Mouse (Mus musculus) ES-Bruce4 (cell line): ENCODE results near the gene Rara. TPM values are rescaled to one million over a fixed set of nuclear protein-coding genes. Genes with fewer than 3 reads are reported as not detected.

ENCODE experiments used
- H3K27ac ChIP-seq: 2 replicates; pipeline ENCODE4 v1.5.1; 2012; ENCODE audit warnings: low read length, inconsistent platforms; ENCODE audit not compliant: insufficient read depth
- H3K27me3 ChIP-seq: 2 replicates; pipeline ENCODE4 v1.6.1; 2012; ENCODE audit warnings: mild to moderate bottlenecking, low read length, inconsistent platforms; ENCODE audit not compliant: control insufficient read depth, poor library complexity, insufficient read depth, severe bottlenecking
- H3K36me3 ChIP-seq: 2 replicates; pipeline ENCODE4 v1.6.1; 2012; ENCODE audit warnings: inconsistent platforms, mild to moderate bottlenecking, low read length, moderate library complexity; ENCODE audit not compliant: control insufficient read depth, poor library complexity, insufficient read depth, severe bottlenecking
- H3K4me1 ChIP-seq: one replicate; pipeline ENCODE4 v1.8.1; 2011; ENCODE audit warnings: low read length; ENCODE audit not compliant: control insufficient read depth, insufficient read depth
- H3K4me3 ChIP-seq: 2 replicates; pipeline ENCODE4 v1.5.1; 2011; ENCODE audit warnings: low read depth, mild to moderate bottlenecking, low read length
- H3K9ac ChIP-seq: 2 replicates; pipeline ENCODE4 v1.6.1; 2012; ENCODE audit warnings: low read depth, mild to moderate bottlenecking, inconsistent platforms; ENCODE audit not compliant: poor library complexity, severe bottlenecking
- H3K9me3 ChIP-seq: replicated peaks from 2 replicates; pipeline ENCODE4 v1.6.1; 2012; ENCODE audit warnings: mild to moderate bottlenecking, low read length, inconsistent platforms; ENCODE audit not compliant: control insufficient read depth, poor library complexity, insufficient read depth, severe bottlenecking
- CTCF ChIP-seq: IDR thresholded peaks from one replicate; pipeline ENCODE4 v1.8.1; 2011; ENCODE audit warnings: low read depth, low read length
- EP300 ChIP-seq: IDR thresholded peaks from 2 replicates; pipeline ENCODE4 v1.6.1; 2011; ENCODE audit warnings: low read depth, low read length; ENCODE audit not compliant: insufficient read depth
- POLR2A ChIP-seq: IDR thresholded peaks from one replicate; pipeline ENCODE4 v1.8.1; 2011; ENCODE audit warnings: low read length; ENCODE audit not compliant: insufficient read depth
- polyA plus RNA-seq: library from polyadenylated mRNA; stranded (reverse); fragments of >200 nt; gene quantifications from 2 replicates; pipeline ENCODE4 v1.2.4, GENCODE M21; 2011; ENCODE audit warnings: low read depth; ENCODE audit not compliant: missing spikeins, insufficient read depth, insufficient read length

Gene Rara
- polyA plus RNA-seq, 1 experiment: 23.7 TPM

DNA sequence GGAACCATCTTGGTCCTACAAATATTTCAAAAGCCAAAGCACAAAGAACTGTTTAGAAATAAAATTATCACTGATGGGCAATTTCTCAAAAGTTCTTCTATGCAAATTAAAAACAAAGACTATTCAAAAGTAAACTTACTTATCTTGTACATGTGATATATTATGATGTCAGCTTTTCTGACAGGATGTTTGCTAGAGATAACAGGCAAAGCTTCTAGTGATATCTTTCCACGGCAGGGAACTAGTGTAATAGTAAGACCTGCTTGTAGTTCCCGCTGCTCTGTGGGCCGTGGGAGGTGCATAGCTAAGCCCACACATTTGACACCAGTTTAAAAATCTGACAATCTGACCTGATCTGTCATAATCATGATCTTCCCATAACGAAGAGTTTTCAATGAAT, 82.5 kb downstream of the Rara start:
- H3K36me3 ChIP-seq: peaks cover 98% of the 10 kb centered on the region

DNA sequence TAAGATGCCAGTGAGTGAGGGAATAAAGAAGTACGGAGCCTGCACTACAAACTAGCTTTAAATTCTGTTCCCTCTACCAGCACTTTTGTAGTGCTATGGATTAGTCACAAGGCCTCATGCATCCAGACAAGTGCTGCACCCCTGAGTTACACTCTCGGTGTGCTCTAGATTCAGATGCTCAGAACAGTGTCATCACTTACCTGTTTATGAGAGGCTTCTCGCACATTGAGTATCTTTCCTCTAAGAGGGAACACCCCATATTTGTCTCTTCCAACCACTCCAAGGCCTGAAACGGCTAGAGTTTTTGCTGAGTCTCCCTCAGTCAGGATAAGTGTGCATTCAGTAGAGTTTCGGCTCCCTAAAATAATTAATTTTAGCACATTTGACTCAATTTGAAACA, 83.1 kb downstream of the Rara start:
- TF ChIP-seq CTCF (no peak), POLR2A (no peak), EP300 (no peak)
- H3K36me3 ChIP-seq: peaks cover 98% of the 10 kb centered on the region

More for the DNA sequence above, 82.5 kb downstream of the Rara start:
- Histone ChIP-seq H3K9me3 (no peaks in the 10 kb centered on the region), H3K9ac (no peak overlapping the region), H3K4me1 (no peaks in the 10 kb centered on the region), H3K4me3 (no peak overlapping the region), H3K27ac (no peak overlapping the region), H3K27me3 (no peaks in the 10 kb centered on the region)
- TF ChIP-seq CTCF: no peak
- no peak for TF ChIP-seq EP300
- TF ChIP-seq POLR2A: no peak

DNA sequence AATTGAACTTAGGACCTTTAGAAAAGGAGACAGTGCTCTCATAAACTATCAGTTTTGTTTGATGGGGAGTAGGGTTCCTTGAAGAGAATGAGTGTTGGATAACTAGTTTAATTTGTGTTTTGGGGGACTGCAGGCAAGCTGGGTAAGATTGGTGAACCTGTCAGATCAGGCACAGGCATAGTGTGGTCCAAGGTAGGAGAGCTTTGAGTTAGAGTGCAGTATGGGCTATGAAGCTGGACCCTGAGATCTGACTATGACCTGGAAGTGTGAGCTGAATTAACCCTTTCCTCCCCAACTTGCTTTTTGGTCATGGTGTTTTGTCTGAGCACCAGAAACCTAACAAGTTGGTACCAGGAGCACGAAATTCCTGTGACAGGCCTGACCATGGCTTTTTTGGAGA, 86.2 kb downstream of the Rara start:
- no peak for TF ChIP-seq CTCF
- no peak for TF ChIP-seq POLR2A
- TF ChIP-seq EP300: no peak
- H3K36me3 ChIP-seq: peaks cover 99% of the 10 kb centered on the region
- H3K9ac ChIP-seq: no peak overlapping the region
- H3K27me3 ChIP-seq: no peaks in the 10 kb centered on the region
- no peak overlapping the region for H3K27ac ChIP-seq
- H3K4me3 ChIP-seq: no peak overlapping the region
- no peaks in the 10 kb centered on the region for H3K4me1 ChIP-seq
- H3K9me3 ChIP-seq: no peaks in the 10 kb centered on the region

More for the DNA sequence above, 83.1 kb downstream of the Rara start:
- Histone ChIP-seq H3K4me1 (no peaks in the 10 kb centered on the region), H3K9me3 (no peaks in the 10 kb centered on the region), H3K27me3 (no peaks in the 10 kb centered on the region), H3K9ac (no peak overlapping the region), H3K4me3 (no peak overlapping the region), H3K27ac (no peak overlapping the region)

DNA sequence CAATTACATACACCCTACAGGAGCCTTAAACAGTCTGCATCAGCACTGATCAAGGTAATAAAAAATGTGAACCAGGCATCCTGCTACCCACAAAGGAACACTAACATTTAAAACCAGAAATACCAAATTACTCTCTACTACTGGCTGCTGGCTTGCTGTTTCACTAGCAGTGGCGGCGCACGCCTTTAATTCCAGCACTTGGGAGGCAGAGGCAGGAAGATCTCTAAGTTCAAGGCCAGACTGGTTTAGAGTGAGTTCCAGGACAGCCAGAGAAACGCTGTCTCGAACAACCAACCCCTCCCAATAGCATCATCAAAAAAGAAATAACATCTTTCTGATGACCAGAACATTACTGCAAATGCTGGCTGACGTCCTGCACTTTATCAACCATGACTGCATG, 92.2 kb downstream of the Rara start:
- Histone ChIP-seq H3K36me3 (peaks cover 76% of the 10 kb centered on the region), H3K27ac (no peak overlapping the region), H3K9ac (no peak overlapping the region), H3K4me3 (no peak overlapping the region), H3K9me3 (no peaks in the 10 kb centered on the region), H3K4me1 (no peaks in the 10 kb centered on the region), H3K27me3 (no peaks in the 10 kb centered on the region)
- TF ChIP-seq CTCF (no peak), POLR2A (no peak), EP300 (no peak)

DNA sequence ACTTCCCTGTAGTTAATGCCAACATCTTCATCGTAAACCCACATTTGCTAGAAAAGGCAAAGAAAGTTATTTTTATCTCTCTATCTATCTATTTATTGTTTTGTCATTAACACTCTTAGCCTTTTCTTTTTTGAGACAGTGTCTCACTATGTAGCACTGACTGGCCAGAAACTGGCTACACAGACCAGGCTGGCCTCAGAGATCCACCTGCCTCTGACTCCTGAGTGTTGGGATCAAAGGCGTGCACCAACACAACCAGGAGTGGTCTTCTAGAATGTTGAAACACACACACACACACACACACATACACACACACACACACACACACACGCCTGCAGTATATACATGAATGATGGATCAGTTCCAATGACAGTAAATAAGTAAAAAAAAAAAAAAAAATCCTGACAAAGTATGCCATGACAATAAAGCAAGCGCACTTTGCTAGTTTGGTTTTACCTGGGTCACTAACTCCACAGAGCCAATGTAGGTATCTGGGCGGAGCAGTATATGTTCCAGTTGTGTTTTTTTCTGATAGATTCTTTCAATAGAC, 94.8 kb downstream of the Rara start:
- Histone ChIP-seq H3K9ac (peak overlapping the region; percentile 91), H3K27me3 (no peaks in the 10 kb centered on the region), H3K4me1 (no peaks in the 10 kb centered on the region), H3K36me3 (peaks cover 50% of the 10 kb centered on the region), H3K4me3 (peak overlapping the region; percentile 56), H3K9me3 (no peaks in the 10 kb centered on the region), H3K27ac (no peak overlapping the region)
- no peak for TF ChIP-seq EP300

DNA sequence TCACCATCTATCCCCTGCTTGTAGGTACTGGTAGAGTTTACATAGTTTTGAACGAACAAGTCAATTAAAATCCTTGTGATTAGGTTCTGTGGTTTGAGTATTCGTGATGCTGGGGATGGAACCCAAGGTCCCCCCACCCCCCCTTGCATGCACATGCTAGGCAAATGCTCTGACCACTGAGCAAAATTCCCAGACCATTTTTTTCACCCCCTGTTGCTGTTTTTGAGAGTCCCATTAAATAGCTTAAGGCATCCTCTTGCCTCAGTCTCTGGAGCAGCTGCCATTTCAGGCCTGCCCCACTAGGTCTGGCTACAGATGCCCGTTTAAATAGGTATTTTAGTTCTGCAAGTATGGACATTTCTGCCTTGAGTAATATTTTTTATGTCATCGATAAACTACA, 95.5 kb downstream of the Rara start:
- H3K27me3 ChIP-seq: no peaks in the 10 kb centered on the region
- TF ChIP-seq POLR2A (no peak), CTCF (no peak), EP300 (no peak)
- peak overlapping the region; percentile 91 for H3K9ac ChIP-seq
- H3K4me3 ChIP-seq: peak overlapping the region; percentile 89
- H3K27ac ChIP-seq: no peak overlapping the region
- peaks cover 44% of the 10 kb centered on the region for H3K36me3 ChIP-seq
- H3K9me3 ChIP-seq: no peaks in the 10 kb centered on the region
- H3K4me1 ChIP-seq: no peaks in the 10 kb centered on the region
